Mouse (Mus musculus): ENCODE measurements around the gene Vmn1r2. TPM values are rescaled to one million over a fixed set of nuclear protein-coding genes. Genes with fewer than 3 reads are reported as not detected.
"Not testable (repeated sequence)": the region's sequence is repeated elsewhere in the genome, so short reads cannot be mapped to it uniquely, and the experiment has no call there.

Vmn1r2 gene
- not detected in 2 replicates for polyA plus RNA-seq (2015; fragmentation: Nextera tagmentation; extraction: Ambion mirVana)

DNA sequence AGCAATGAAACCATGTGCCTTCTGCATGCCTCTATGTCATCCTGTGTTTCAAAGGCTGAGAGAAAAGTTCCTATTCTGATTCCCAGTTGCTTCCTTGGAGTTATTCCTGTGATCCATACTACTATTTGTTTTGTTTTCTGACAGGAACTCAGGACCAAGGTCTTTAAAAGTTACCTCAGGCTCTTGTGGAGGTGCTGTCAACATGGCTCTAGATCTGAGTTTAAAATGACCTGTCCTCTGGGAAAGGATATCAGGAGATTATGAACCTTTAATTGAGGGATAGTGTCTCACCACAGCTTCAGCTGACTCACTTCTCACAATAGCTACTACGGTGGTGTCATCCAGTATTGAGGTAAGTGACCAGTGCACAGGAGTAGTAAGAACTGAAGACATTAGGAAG, at the start of gene Vmn1r2:
TSS of gene Vmn1r2 (plus strand) at position 301 of the 400 bp plus-strand sequence.
- not testable (repeated sequence) for H3K27ac ChIP-seq; H3K4me1 ChIP-seq; H3K27me3 ChIP-seq; ATAC-seq (ENCODE audit: borderline replicate concordance, extremely low read depth, low FRiP score, low TSS enrichment); H3K9me3 ChIP-seq; H3K4me3 ChIP-seq; H3K9ac ChIP-seq; H3K4me2 ChIP-seq; H3K36me3 ChIP-seq
- WGBS: no CpG with 5 or more reads among the region's 1 CpGs

DNA sequence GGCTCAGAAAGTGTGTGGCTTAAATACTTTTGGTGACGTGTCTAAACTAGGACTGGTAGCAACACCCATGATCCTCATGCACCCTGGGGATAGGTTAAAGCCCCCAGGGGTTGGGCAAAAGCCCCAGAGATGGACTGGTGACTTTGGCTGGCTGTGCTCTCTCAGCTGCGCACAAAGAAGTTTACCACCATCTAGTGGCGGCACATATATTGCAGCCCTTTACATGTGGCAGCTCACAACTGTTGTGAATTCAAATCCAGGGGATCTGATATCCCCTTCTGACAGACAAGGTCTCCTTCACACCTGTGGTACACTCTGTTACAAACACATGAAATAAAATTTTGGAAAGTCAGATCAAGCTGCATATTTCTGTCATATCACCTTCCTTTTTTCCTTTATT, 19.2 kb upstream of the Vmn1r2 start:
- 20% methylated on average over 1 of the region's 3 CpGs for WGBS
- H3K27ac ChIP-seq; ATAC-seq (ENCODE audit: borderline replicate concordance, extremely low read depth, low FRiP score, low TSS enrichment); H3K9ac ChIP-seq; H3K4me2 ChIP-seq; H3K9me3 ChIP-seq; H3K36me3 ChIP-seq; H3K4me3 ChIP-seq; H3K27me3 ChIP-seq; H3K4me1 ChIP-seq: not testable (repeated sequence)

DNA sequence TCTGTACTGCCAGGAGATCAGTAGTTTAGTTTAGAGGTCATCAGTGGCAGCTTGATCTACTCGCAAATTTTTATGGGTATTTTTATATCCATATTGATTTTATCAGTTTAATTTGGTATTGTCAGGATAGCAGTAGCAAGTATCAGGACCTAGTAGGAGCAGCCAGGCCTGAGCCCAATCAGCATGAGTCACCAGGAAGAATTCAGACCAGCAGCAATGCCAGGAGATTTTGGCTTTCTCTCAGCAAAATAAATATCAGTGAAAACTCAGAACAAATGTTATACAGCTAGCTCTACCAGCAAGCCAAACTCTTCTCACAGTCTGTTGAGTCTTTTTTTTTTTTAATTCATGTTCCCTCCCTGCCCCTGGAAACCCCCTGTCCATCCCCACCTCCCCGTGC, 13.8 kb upstream of the Vmn1r2 start:
- H3K9ac ChIP-seq; H3K27me3 ChIP-seq; H3K36me3 ChIP-seq; H3K27ac ChIP-seq; H3K4me3 ChIP-seq; H3K4me1 ChIP-seq; H3K4me2 ChIP-seq; ATAC-seq (ENCODE audit: borderline replicate concordance, extremely low read depth, low FRiP score, low TSS enrichment); H3K9me3 ChIP-seq: not testable (repeated sequence)
- 68% methylated on average over 2 of the region's 2 CpGs for WGBS

DNA sequence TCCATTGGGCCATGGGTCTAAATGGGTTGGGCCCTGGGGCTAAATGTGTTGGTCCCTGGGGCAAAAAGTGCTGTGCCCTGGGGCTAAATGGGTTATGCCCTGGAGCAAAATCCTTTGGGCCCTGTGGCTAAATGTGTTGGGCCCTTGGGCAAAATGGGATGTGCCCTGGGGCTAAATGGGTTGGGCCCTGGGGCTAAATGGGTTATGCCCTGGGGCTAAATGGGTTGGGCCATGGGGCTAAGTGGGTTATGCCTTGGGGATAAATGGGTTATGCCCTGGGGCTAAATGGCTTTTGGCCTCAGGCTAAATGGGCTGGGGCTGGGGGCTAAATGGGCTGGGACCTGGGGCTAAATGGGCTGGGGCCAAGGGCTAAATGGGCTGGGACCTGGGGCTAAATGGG, 2.7 kb upstream of the Vmn1r2 start:
- ATAC-seq (ENCODE audit: borderline replicate concordance, extremely low read depth, low FRiP score, low TSS enrichment); H3K27ac ChIP-seq; H3K4me2 ChIP-seq; H3K36me3 ChIP-seq; H3K4me1 ChIP-seq; H3K27me3 ChIP-seq; H3K4me3 ChIP-seq; H3K9me3 ChIP-seq; H3K9ac ChIP-seq: not testable (repeated sequence)

DNA sequence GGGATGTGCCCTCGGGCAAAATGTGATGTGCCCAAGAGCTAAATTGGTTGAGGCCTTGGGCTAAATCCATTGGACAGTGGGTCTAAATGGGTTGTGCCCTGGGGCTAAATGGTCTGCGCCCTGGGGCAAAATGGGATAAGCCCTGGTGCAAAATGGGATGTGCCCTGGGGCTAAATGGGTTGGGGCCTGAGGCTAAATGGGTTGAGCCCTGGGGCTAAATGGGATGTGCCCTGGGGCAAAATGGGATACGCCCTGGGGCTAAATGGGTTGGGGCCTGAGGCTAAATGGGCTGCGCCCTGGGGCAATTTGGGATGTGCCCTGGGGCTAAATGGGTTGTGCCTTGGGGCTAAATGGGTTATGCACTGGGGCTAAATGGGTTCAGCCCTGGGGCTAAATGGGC, 2.1 kb upstream of the Vmn1r2 start:
- ATAC-seq (ENCODE audit: borderline replicate concordance, extremely low read depth, low FRiP score, low TSS enrichment): no peak; the same call in 1 of the 2 replicates
- no peaks in the 10 kb centered on the region for H3K4me1 ChIP-seq
- no peaks in the 10 kb centered on the region for H3K27me3 ChIP-seq
- no peak overlapping the region for H3K27ac ChIP-seq
- H3K4me2 ChIP-seq: no peak overlapping the region
- H3K4me3 ChIP-seq: no peak overlapping the region
- 86% methylated on average over 4 of the region's 4 CpGs for WGBS
- peaks cover 3% of the 10 kb centered on the region; the same call in 1 of the 2 replicates for H3K9me3 ChIP-seq
- no peak overlapping the region for H3K9ac ChIP-seq
- no peaks in the 10 kb centered on the region for H3K36me3 ChIP-seq

DNA sequence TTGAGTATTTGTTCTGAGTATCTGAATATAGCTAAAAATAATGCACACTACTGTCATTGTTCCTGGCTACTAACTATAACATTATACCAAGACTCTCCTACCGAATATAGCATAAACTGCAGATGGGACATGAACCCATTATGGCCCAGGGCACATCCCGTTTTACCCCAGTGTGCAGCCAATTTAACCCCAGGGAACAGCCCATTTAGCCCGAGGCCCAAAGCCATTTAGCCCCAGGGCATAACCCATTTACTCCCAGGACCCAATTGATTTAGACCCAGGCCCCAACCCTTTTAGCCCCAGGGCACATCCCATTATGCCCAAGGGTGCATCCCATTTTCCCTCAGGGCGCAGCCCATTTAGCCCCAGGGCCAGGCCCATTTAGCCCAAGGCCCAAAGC, 7.5 kb downstream of the Vmn1r2 start:
- not testable (repeated sequence) for H3K27ac ChIP-seq; H3K9me3 ChIP-seq; H3K27me3 ChIP-seq; H3K4me1 ChIP-seq; ATAC-seq (ENCODE audit: borderline replicate concordance, extremely low read depth, low FRiP score, low TSS enrichment); H3K9ac ChIP-seq; H3K4me3 ChIP-seq; H3K4me2 ChIP-seq; H3K36me3 ChIP-seq
- 76% methylated on average over 4 of the region's 4 CpGs for WGBS

DNA sequence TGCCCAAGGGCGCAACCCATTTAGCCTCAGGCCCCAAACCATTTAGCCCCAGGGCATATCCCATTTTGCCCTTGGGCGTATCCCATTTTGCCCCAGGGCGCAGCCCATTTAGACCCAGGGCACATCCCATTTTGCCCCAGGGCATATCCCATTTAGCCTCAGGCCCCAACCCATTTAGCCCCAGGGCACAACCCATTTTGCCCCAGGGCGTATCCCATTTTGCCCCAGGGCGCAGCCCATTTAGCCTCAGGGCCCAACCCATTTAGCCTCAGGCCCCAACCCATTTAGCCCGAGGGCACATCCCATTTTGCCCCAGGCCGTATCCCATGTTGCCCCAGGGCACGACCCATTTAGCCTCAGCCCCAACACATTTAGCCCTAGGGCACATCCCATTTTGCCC, 8.6 kb downstream of the Vmn1r2 start:
- ATAC-seq (ENCODE audit: borderline replicate concordance, extremely low read depth, low FRiP score, low TSS enrichment); H3K4me2 ChIP-seq; H3K27ac ChIP-seq; H3K36me3 ChIP-seq; H3K9me3 ChIP-seq; H3K27me3 ChIP-seq; H3K9ac ChIP-seq; H3K4me1 ChIP-seq; H3K4me3 ChIP-seq: not testable (repeated sequence)
- 72% methylated on average over 7 of the region's 8 CpGs for WGBS

DNA sequence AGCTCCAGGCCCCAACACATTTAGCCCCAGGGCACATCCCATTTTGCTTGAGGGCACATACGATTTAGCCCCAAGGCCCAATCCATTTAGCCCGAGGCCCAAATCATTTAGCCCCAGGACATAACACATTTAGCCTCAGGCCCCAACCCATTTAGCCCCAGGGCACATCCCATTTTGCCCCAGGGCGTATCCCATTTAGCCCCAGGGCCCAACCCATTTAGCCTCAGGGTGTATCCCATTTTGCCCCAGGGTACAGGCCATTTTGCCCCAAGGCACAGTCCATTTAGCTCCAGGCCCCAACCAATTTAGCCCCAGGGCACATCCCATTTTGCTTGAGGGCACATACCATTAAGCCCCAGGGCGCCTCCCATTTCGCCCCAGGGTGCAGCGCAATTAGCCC, 9.1 kb downstream of the Vmn1r2 start:
- not testable (repeated sequence) for H3K4me3 ChIP-seq; H3K36me3 ChIP-seq; H3K9me3 ChIP-seq; H3K4me2 ChIP-seq; H3K27ac ChIP-seq; ATAC-seq (ENCODE audit: borderline replicate concordance, extremely low read depth, low FRiP score, low TSS enrichment); H3K9ac ChIP-seq; H3K27me3 ChIP-seq; H3K4me1 ChIP-seq
- 90% methylated on average over 6 of the region's 6 CpGs for WGBS

DNA sequence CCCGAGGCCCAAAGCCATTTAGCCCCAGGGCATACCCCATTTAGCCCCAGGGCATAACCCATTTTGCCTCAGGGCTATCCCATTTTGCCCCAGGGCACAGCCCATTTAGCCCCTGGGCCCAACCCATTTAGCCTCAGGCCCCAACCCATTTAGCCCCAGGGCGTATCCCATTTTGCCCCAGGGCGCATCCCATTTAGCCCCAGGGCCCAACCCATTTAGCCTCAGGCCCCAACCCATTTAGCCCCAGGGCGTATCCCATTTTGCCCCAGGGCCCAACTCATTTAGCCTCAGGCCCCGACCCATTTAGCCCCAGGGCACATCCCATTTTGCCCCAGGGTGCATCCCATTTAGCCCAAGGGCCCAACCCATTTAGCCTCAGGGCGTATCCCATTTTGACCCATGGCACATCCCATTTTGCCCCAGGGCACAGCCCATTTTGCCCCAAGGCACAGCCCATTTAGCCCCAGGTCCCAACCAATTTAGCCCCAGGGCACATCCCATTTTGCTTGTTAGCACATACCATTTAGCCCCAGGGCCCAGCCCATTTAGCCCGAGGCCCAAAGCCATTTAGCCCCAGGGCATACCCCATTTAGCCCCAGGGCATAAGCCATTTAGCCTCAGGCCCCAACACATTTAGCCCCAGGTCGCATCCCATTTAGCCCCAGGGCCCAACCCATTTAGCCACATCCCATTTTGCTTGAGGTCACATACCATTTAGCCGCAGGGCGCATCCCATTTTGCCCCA, 9.8 kb downstream of the Vmn1r2 start:
- not testable (repeated sequence) for H3K27ac ChIP-seq; ATAC-seq (ENCODE audit: borderline replicate concordance, extremely low read depth, low FRiP score, low TSS enrichment); H3K9ac ChIP-seq; H3K27me3 ChIP-seq; H3K4me3 ChIP-seq; H3K9me3 ChIP-seq; H3K36me3 ChIP-seq; H3K4me2 ChIP-seq; H3K4me1 ChIP-seq
- WGBS: 84% methylated on average over 10 of the region's 10 CpGs

DNA sequence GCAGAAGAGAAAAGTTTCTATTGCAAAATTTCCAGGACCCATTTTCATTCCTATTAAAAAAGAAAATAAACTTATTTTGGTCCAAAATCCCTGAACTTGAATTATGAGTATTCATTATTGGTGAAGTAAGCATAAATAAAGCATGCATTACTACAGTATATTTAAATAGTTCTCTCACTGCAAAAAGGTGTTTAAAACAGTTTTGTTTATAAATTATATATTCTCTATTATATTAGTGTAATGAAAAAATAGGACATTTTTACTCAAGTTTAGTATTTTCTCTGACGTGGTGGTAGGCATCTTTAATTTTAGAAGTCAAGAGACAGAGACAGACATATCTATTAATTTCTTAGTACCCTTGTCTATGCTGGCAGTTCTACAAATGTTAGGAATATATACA, 18.1 kb downstream of the Vmn1r2 start, which contains the start of gene Vmn1r3:
TSS of gene Vmn1r3 (minus strand) at position 101 of the 400 bp plus-strand sequence.
- ATAC-seq (ENCODE audit: borderline replicate concordance, extremely low read depth, low FRiP score, low TSS enrichment): not testable (repeated sequence)

DNA sequence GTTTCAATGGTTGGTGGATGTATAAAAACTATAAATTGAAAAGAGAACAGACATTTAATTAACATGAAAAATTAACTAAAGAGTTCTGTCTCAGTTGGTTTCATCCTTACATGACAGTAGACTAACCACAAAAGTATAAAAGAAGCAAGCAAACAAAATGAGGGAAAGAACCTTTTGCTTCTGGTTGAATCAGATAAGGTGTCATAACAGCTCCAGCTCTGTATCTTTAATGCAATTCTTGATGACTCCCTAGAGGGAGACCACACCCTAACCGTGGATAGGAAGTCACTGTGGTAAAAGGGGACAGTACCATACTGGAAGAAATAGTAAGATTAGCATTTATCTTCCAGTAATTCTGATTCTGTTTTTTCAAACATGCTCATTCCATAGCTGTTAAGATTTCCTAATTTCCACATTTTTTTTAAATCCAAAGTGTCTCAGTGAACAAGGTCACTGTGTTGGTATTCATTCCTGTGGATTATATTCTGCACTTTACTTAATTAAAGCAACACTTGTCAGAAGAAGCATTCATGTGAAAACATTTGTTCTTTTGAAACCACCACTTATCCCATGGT, 42.6 kb downstream of the Vmn1r2 start:
- not testable (repeated sequence) for H3K4me3 ChIP-seq; H3K27me3 ChIP-seq; H3K27ac ChIP-seq; ATAC-seq (ENCODE audit: borderline replicate concordance, extremely low read depth, low FRiP score, low TSS enrichment); H3K4me2 ChIP-seq; H3K9me3 ChIP-seq; H3K9ac ChIP-seq; H3K36me3 ChIP-seq; H3K4me1 ChIP-seq
- WGBS: 60% methylated on average over 1 of the region's 1 CpGs

More for the DNA sequence above, 18.1 kb downstream of the Vmn1r2 start, which contains the start of gene Vmn1r3:
- H3K4me1 ChIP-seq, H3K27me3 ChIP-seq, H3K4me3 ChIP-seq, H3K4me2 ChIP-seq, H3K9ac ChIP-seq, H3K9me3 ChIP-seq, H3K36me3 ChIP-seq, H3K27ac ChIP-seq: not testable (repeated sequence)
- WGBS: 84% methylated on average over 1 of the region's 1 CpGs

DNA sequence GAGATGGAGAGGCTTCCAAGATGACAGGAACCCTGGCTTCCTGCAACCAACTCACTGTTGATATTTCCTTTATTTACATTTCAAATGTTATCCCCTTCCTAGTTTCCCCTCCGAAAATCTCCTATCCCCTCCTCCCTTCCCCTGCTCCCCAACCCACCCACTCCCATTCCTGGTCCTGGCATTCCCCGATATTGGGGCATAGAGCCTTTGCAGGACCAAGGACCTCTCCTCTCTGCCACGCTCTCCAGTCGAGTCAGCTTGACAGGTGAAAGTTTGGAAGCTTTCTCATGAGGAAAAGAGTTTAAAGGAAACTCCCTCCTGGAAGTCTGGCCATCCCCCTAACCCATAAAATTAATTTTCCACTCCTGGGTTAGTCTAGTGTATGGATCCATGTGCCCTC, 46.2 kb downstream of the Vmn1r2 start:
- H3K4me3 ChIP-seq; H3K4me2 ChIP-seq; H3K27me3 ChIP-seq; ATAC-seq (ENCODE audit: borderline replicate concordance, extremely low read depth, low FRiP score, low TSS enrichment); H3K9ac ChIP-seq; H3K9me3 ChIP-seq; H3K36me3 ChIP-seq; H3K4me1 ChIP-seq; H3K27ac ChIP-seq: not testable (repeated sequence)
- 59% methylated on average over 3 of the region's 4 CpGs for WGBS

Measured in lung, embryonic 15.5 days (tissue).